Mouse (Mus musculus): Measurements from ENCODE around the gene Tnfsf11.

Tnfsf11 gene

GRCm38 (mm10) chr14:78307286-78308237, at the start of gene Tnfsf11:
Gene Tnfsf11 (minus strand): TSS chr14:78308043.
- DNase-seq (ENCODE audit: low spot score): peak; percentile 15

GRCm38 (mm10) chr14:78356764-78357163, 48.9 kb upstream of the Tnfsf11 start:
- DNase-seq (ENCODE audit: low spot score): peak; percentile 50

- no peak for DNase-seq (ENCODE audit: low spot score)
These were observed 47.5 kb upstream of the Tnfsf11 start for GRCm38 (mm10) chr14:78355381-78355780.

GRCm38 (mm10) chr14:78352865-78353264, 45.0 kb upstream of the Tnfsf11 start:
- DNase-seq (ENCODE audit: low spot score): no peak

- DNase-seq (ENCODE audit: low spot score): no peak
These were observed 43.7 kb upstream of the Tnfsf11 start for GRCm38 (mm10) chr14:78351544-78351943.

GRCm38 (mm10) chr14:78347715-78348114, 39.9 kb upstream of the Tnfsf11 start:
- no peak for DNase-seq (ENCODE audit: low spot score)

GRCm38 (mm10) chr14:78343007-78343406, 35.2 kb upstream of the Tnfsf11 start:
- no peak for DNase-seq (ENCODE audit: low spot score)

GRCm38 (mm10) chr14:78342146-78342545, 34.3 kb upstream of the Tnfsf11 start:
- no peak for DNase-seq (ENCODE audit: low spot score)

- no peak for DNase-seq (ENCODE audit: low spot score)
These were observed 25.5 kb upstream of the Tnfsf11 start for GRCm38 (mm10) chr14:78333341-78333740.

GRCm38 (mm10) chr14:78331368-78331767, 23.5 kb upstream of the Tnfsf11 start:
- DNase-seq (ENCODE audit: low spot score): no peak

- no peak for DNase-seq (ENCODE audit: low spot score)
These were observed 22.9 kb upstream of the Tnfsf11 start for GRCm38 (mm10) chr14:78330576-78331300.

- DNase-seq (ENCODE audit: low spot score): no peak
These were observed 22.1 kb upstream of the Tnfsf11 start for GRCm38 (mm10) chr14:78329765-78330451.

- DNase-seq (ENCODE audit: low spot score): no peak
These were observed 15.5 kb upstream of the Tnfsf11 start for GRCm38 (mm10) chr14:78323356-78323755.

- no peak for DNase-seq (ENCODE audit: low spot score)
These were observed 15.1 kb upstream of the Tnfsf11 start for GRCm38 (mm10) chr14:78322916-78323315.

- no peak for DNase-seq (ENCODE audit: low spot score)
These were observed 12.4 kb upstream of the Tnfsf11 start for GRCm38 (mm10) chr14:78320248-78320647.

GRCm38 (mm10) chr14:78319580-78319979, 11.7 kb upstream of the Tnfsf11 start:
- no peak for DNase-seq (ENCODE audit: low spot score)

- no peak for DNase-seq (ENCODE audit: low spot score)
These were observed 11.2 kb upstream of the Tnfsf11 start for GRCm38 (mm10) chr14:78319000-78319399.

GRCm38 (mm10) chr14:78317623-78318022, 9.8 kb upstream of the Tnfsf11 start:
- DNase-seq (ENCODE audit: low spot score): no peak

GRCm38 (mm10) chr14:78300914-78301313, 6.9 kb downstream of the Tnfsf11 start:
- no peak for DNase-seq (ENCODE audit: low spot score)

- DNase-seq (ENCODE audit: low spot score): no peak
These were observed 15.2 kb downstream of the Tnfsf11 start for GRCm38 (mm10) chr14:78292687-78293086.

- DNase-seq (ENCODE audit: low spot score): no peak
These were observed 17.8 kb downstream of the Tnfsf11 start for GRCm38 (mm10) chr14:78289912-78290523.

- no peak for DNase-seq (ENCODE audit: low spot score)
These were observed 18.9 kb downstream of the Tnfsf11 start for GRCm38 (mm10) chr14:78288903-78289302.

Data from T-cell, adult 2 months (primary cell).